Mouse (Mus musculus): ENCODE measurements at regions not wholly inside any gene's neighbourhood (a gene's known extent, or its start where the extent isn't known, plus 50 kb on each side); places are given as distances from the start of the nearest gene placed in this dataset.
"Not testable (repeated sequence)": the region's sequence is repeated elsewhere in the genome, so short reads cannot be mapped to it uniquely, and the experiment has no call there.

DNA sequence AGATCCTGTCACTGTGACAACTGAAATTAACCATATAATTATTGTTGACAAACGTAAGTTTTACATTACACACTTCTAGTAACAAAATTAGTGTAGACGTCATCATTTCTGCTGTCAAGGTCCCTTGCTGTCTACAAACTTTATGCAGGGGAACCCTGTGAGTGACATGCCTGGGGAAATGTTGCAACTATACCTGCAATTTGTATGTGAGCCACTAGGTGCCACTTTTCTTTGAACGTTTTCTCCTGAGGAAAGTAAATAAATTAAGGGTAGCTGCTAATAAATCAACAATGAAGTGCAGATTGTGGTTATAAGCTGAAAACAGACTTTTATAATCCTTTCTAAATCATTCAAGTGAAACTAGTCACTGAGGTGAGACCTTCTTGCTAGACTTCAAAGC, 457.3 kb upstream of the Ercc4 start:
- 72% methylated on average over 3 of the region's 3 CpGs for WGBS

DNA sequence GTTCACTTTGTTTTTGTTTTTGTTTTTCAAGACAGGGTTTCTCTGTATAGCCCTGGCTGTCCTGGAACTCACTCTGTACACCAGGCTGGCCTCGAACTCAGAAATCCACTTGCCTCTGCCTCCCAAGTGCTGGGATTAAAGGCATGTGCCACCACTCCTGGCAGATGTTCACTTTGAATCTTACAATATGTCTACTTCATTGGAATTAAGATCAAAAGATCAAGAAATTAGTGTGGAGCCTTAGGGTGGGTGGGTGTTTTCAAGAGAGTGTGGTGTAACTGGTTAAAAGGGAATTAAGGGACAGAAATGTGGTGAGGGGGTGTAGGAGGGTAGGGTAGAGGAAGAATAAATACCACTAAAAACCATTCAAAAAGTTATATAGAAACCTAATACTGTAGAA, 435.8 kb upstream of the Ercc4 start:
- H3K36me3 ChIP-seq (ENCODE audit: control insufficient read depth, insufficient read depth, low read length); H3K4me2 ChIP-seq (replicated peaks; ENCODE audit: low read depth); ATAC-seq (ENCODE audit: low FRiP score, low TSS enrichment); H3K27me3 ChIP-seq (ENCODE audit: control insufficient read depth, insufficient read depth, low read length); DNase-seq (ENCODE audit: low spot score); H3K9me3 ChIP-seq (ENCODE audit: control insufficient read depth, low read length); H3K4me1 ChIP-seq (replicated peaks; ENCODE audit: control insufficient read depth, insufficient read depth); H3K4me3 ChIP-seq (ENCODE audit: low read depth, low read length); H3K9ac ChIP-seq (ENCODE audit: low read length); H3K27ac ChIP-seq (replicated peaks): not testable (repeated sequence)
- 88% methylated on average over 1 of the region's 1 CpGs for WGBS

More for the DNA sequence above, 457.3 kb upstream of the Ercc4 start:
- no peaks in the 10 kb centered on the region for H3K36me3 ChIP-seq (ENCODE audit: control insufficient read depth, insufficient read depth, low read length)
- H3K4me3 ChIP-seq (ENCODE audit: low read depth, low read length) = no peak overlapping the region
- TF ChIP-seq CTCF (IDR thresholded peaks at IDR 0.05; ENCODE audit: low read depth) (0 out of 2 replicates have a peak, but pooled peaks have one; percentile 2), EP300 (optimal IDR thresholded peaks at IDR 0.05) (no peak)
- no peak overlapping the region for H3K9ac ChIP-seq (ENCODE audit: low read length)
- DNase-seq (ENCODE audit: low spot score) (no peak), ATAC-seq (ENCODE audit: low FRiP score, low TSS enrichment) (no peak)
- H3K9me3 ChIP-seq (ENCODE audit: control insufficient read depth, low read length) = no peaks in the 10 kb centered on the region
- H3K27ac ChIP-seq (replicated peaks) = no peak overlapping the region
- no peaks in the 10 kb centered on the region for H3K27me3 ChIP-seq (ENCODE audit: control insufficient read depth, insufficient read depth, low read length)
- no peaks in the 10 kb centered on the region for H3K4me1 ChIP-seq (replicated peaks; ENCODE audit: control insufficient read depth, insufficient read depth)
- H3K4me2 ChIP-seq (replicated peaks; ENCODE audit: low read depth) = no peak overlapping the region

DNA sequence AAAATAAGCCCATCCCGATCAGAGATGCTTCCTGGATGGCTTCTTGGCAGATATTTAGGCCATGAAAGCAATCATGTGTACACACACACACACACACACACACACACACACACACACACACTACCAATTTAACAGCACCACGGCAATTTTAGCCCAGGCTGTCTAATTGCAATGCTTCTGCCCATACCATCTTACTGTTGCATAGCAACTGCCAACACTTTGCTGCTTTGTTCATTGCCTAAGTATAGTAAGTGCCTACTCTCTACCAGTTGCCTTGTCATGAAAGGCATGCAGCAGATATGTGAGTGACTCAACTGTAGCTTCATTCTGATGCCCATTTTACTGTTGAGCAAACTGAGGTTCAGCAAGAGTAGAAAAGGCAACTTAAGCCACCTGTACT, 428.0 kb upstream of the Ercc4 start:
- TF ChIP-seq EP300 (optimal IDR thresholded peaks at IDR 0.05) (no peak), CTCF (IDR thresholded peaks at IDR 0.05; ENCODE audit: low read depth) (no peak)
- DNase-seq (ENCODE audit: low spot score) (no peak), ATAC-seq (ENCODE audit: low FRiP score, low TSS enrichment) (no peak)
- WGBS = 83% methylated on average over 2 of the region's 2 CpGs
- Histone ChIP-seq H3K9ac (ENCODE audit: low read length) (no peak overlapping the region), H3K27ac (replicated peaks) (no peak overlapping the region), H3K4me1 (replicated peaks; ENCODE audit: control insufficient read depth, insufficient read depth) (no peaks in the 10 kb centered on the region), H3K4me3 (ENCODE audit: low read depth, low read length) (no peak overlapping the region), H3K36me3 (ENCODE audit: control insufficient read depth, insufficient read depth, low read length) (no peaks in the 10 kb centered on the region), H3K9me3 (ENCODE audit: control insufficient read depth, low read length) (no peaks in the 10 kb centered on the region), H3K27me3 (ENCODE audit: control insufficient read depth, insufficient read depth, low read length) (no peaks in the 10 kb centered on the region), H3K4me2 (replicated peaks; ENCODE audit: low read depth) (no peak overlapping the region)

DNA sequence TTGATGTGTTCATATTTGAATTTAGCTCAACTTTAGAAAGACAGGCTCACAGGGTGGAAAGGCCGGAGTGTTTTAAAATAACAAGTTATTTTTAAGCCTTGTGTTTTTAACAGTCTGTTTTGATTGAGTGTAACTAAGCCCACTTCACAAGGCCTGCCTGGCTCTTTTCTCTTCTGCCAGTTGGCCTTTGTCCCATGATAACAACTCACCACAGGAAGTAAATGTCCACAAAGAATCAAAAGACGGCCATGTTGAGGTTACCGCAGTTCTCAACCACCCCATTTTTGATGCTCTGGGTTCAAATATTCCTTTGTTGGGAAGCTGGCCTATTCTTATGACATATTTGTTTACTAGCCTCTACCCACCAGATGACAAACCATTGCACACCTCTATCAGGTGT, 423.7 kb upstream of the Ercc4 start:
- Histone ChIP-seq H3K4me2 (replicated peaks; ENCODE audit: low read depth) (no peak overlapping the region), H3K27me3 (ENCODE audit: control insufficient read depth, insufficient read depth, low read length) (no peaks in the 10 kb centered on the region), H3K27ac (replicated peaks) (no peak overlapping the region), H3K36me3 (ENCODE audit: control insufficient read depth, insufficient read depth, low read length) (no peaks in the 10 kb centered on the region), H3K9me3 (ENCODE audit: control insufficient read depth, low read length) (no peaks in the 10 kb centered on the region), H3K4me3 (ENCODE audit: low read depth, low read length) (no peak overlapping the region), H3K4me1 (replicated peaks; ENCODE audit: control insufficient read depth, insufficient read depth) (no peaks in the 10 kb centered on the region), H3K9ac (ENCODE audit: low read length) (no peak overlapping the region)
- DNase-seq (ENCODE audit: low spot score) (no peak), ATAC-seq (ENCODE audit: low FRiP score, low TSS enrichment) (no peak)
- WGBS = 60% methylated on average over 3 of the region's 3 CpGs
- TF ChIP-seq EP300 (optimal IDR thresholded peaks at IDR 0.05) (no peak), CTCF (IDR thresholded peaks at IDR 0.05; ENCODE audit: low read depth) (no peak)

DNA sequence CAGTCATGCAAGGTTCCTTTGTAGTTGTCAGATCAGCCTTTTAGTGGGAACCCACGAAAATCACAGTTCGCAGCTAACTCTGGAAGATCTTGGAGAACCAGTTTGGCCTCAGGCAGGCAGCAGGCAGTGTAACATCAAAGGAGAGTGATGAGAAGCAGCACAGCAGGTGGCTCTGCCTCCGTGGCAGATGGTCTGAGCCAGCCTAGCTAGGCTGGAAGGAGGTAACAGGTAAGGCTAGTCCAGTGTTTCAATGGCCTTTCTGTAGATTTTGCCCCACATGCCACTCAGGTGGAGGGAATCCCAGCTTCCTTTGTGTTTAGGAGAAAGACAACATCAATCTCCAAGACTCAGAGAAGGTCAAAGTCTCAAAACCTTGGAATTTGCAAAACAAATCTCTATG, 417.7 kb upstream of the Ercc4 start:
- no peaks in the 10 kb centered on the region for H3K4me1 ChIP-seq (replicated peaks; ENCODE audit: control insufficient read depth, insufficient read depth)
- 21% methylated on average over 3 of the region's 3 CpGs for WGBS
- DNase-seq (ENCODE audit: low spot score) (no peak), ATAC-seq (ENCODE audit: low FRiP score, low TSS enrichment) (no peak)
- H3K27me3 ChIP-seq (ENCODE audit: control insufficient read depth, insufficient read depth, low read length) = no peaks in the 10 kb centered on the region
- no peak overlapping the region for H3K4me3 ChIP-seq (ENCODE audit: low read depth, low read length)
- no peak overlapping the region for H3K9ac ChIP-seq (ENCODE audit: low read length)
- no peaks in the 10 kb centered on the region for H3K9me3 ChIP-seq (ENCODE audit: control insufficient read depth, low read length)
- TF ChIP-seq CTCF (IDR thresholded peaks at IDR 0.05; ENCODE audit: low read depth) (no peak), EP300 (optimal IDR thresholded peaks at IDR 0.05) (no peak)
- H3K36me3 ChIP-seq (ENCODE audit: control insufficient read depth, insufficient read depth, low read length) = no peaks in the 10 kb centered on the region
- H3K4me2 ChIP-seq (replicated peaks; ENCODE audit: low read depth) = no peak overlapping the region
- H3K27ac ChIP-seq (replicated peaks) = no peak overlapping the region

DNA sequence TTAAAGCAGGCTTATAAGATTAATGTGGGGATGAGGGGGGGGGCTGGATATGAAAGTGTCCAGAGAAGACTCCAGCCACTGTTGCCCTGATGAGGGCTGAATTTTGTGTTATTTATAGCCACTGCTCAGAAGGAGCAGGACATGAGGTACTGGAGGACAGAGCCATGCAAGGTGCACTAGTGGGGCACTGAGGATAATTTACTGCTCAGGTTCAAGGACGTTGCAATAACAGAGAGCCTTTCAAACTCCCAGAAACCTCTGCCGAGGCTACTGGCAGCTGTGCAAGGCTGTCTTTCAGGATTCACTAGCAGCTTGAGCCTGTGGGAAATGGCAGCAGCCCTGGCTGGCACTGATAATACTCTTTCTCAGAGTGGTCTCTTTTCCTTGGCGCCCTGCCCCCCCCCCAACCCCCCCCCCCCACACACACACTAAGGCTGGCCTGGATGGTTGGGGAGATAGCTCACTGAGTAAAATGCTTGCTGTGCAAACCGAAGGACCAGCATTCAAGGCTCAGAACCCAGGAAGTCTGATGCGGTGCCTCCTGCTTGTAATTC, 416.7 kb upstream of the Ercc4 start:
- TF ChIP-seq CTCF (IDR thresholded peaks at IDR 0.05; ENCODE audit: low read depth) (no peak), EP300 (optimal IDR thresholded peaks at IDR 0.05) (no peak)
- no peak overlapping the region for H3K4me3 ChIP-seq (ENCODE audit: low read depth, low read length)
- no peak overlapping the region for H3K9ac ChIP-seq (ENCODE audit: low read length)
- ATAC-seq (ENCODE audit: low FRiP score, low TSS enrichment) = no peak
- H3K36me3 ChIP-seq (ENCODE audit: control insufficient read depth, insufficient read depth, low read length) = no peaks in the 10 kb centered on the region
- DNase-seq (ENCODE audit: low spot score) = no peak
- no peaks in the 10 kb centered on the region for H3K9me3 ChIP-seq (ENCODE audit: control insufficient read depth, low read length)
- no peaks in the 10 kb centered on the region for H3K4me1 ChIP-seq (replicated peaks; ENCODE audit: control insufficient read depth, insufficient read depth)
- no peaks in the 10 kb centered on the region for H3K27me3 ChIP-seq (ENCODE audit: control insufficient read depth, insufficient read depth, low read length)
- no peak overlapping the region for H3K27ac ChIP-seq (replicated peaks)
- no peak overlapping the region for H3K4me2 ChIP-seq (replicated peaks; ENCODE audit: low read depth)
- 57% methylated on average over 4 of the region's 5 CpGs for whole genome bisulfite sequencing
